Mouse (Mus musculus): Measurements from ENCODE around the gene Sbf2.
A peak's percentile ranks its signal among the peaks of the same experiment; 100 is the strongest.

Gene Sbf2

DNA sequence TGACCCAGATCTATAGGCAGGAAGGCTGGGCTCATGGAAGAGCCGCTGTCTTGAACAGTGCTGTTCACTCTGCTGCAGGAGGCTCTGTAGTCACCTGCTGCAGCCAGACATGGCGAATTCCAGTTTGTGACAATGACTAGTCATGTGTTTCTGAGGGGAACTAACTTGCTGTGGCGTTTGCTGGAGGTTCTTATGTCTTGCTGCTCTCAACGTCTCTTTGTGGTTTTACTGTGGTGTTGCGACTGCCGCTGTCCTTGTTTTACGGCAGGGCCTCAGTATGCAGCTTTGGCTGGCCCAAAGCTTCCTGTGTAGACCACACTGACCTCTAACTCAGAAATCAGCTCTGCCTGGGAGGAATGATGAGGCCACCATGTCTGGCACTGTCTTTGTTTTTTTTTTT lies 344.3 kb downstream of the Sbf2 start:
- DNase-seq: no peak

DNA sequence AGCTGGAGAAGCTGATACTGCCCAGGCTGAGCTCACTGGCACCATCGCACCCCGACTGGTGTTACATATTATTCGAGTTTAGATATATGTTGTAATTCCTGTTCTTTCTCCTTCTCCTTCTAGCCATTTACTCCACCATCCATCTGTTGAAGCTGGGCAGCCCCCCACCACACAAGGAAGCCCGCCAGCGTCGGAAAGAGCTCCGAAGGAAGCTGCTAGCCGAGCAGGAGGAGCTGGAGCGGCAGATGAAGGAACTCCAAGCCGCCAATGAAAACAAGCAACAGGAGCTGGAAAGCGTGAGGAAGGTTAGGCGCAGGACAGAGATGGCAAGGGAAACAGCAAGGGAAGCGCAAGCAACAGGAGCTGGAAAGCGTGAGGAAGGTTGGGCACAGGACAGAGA lies 344.9 kb downstream of the Sbf2 start:
- no peak for DNase-seq

DNA sequence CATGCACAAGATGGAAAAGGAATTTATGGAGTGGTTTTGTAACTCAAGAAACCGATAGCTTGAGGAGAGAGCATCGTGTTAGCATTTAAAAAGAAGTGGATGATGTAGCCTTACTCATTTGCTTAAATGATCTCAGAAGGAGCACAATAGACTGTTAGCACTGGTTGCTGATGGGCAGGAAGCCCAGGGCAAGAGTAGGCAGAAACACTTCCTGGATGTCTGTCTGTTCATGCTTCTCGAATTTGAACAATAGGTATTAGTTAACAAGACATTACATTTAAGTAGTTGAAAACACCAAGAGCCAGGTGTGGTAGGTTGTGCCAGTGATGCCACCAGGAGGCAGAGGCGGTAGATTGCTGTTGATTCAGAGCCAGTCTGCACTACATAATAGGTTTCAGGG lies 346.2 kb downstream of the Sbf2 start:
- no peak for DNase-seq

DNA sequence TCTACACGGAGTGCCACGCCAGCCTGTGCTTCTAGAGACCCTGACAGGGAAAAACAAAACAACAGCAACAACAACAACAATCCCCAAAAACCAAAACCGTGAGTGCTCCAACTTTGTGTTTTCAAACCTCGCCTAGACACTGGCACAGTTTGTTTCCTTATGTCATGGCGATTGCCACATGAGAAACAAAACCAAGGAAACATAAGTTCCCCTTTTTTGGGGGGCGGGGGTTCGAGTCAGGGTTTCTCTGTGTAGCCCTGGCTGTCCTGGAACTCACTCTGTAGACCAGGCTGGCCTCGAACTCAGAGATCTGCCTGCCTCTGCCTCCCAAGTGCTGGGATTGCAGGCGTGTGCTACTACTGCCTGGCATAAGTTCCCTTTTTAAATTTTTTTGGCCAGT lies 346.7 kb downstream of the Sbf2 start:
- no peak for DNase-seq

DNA sequence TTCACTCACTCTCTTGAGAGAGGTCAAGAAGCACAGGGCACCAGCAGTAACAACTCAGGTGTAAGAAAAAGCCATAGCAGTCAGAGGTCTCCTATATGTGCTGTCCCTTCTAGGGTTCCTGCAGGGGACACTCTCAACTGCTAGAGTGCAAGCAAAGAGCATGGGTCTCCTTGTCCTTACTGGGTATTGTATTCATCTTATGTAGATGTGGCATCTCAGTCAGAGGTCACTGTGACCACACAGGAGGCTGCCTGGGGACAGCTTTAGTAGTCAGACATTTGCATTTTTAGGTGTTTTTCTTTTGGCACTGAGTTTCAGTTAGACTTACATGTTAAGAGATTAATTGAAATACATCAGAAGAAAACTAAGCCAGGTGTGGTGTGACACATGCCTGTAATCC lies 347.7 kb downstream of the Sbf2 start:
- DNase-seq: no peak

DNA sequence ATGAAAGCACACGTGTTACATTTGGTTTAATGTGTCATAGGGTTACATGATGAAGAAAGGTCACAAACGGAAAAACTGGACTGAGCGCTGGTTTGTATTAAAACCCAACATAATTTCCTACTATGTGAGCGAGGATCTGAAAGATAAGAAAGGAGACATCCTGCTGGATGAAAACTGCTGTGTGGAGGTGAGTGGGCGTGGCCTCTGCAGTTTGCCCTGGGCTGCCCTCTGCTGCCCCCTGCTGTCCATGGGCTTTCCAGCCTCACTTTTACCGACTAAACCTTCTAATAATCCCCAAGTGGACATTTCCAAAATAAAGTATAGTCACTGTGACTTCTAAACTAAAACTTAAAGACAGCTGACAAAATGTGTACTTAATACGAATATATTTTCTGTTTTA lies 348.9 kb downstream of the Sbf2 start:
- DNase-seq: peak; percentile 94

DNA sequence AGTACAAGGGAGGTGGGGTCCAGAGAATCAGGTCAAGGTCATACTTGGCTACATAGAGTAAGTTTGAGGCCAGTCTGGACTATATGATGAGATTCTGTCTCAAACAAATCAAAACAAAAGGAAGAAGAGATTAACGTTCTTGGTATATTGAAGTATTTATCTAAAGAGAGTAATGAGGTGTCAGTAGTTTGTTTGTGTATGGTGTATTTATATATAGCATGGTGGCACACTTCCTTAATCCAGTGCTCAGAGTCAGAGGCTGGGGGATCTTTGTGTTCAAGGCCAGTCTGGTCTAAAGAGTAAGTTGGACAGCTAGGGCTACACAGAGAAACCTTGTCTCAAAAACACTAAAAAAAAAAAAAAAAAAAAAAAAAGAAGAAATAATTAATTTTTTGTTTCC lies 351.2 kb downstream of the Sbf2 start:
- no peak for DNase-seq

DNA sequence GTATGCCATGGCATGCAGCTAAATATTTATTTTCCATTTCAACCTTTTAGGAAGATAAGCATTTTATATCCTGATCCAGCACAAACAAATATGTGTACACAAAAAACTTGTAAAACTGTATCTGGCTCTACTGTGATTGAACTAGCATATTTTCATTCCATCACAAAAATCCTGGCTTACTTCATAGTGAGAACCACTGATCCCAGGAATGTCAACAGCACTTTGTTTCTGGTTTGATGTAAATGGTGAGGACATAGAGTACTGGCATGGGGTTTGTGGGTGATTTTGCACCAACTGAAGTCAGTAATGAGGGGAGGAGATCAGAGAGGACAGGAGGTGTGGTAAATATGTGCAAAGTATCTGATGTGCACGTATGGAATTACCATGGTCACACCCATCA lies 352.1 kb downstream of the Sbf2 start:
- DNase-seq: no peak

DNA sequence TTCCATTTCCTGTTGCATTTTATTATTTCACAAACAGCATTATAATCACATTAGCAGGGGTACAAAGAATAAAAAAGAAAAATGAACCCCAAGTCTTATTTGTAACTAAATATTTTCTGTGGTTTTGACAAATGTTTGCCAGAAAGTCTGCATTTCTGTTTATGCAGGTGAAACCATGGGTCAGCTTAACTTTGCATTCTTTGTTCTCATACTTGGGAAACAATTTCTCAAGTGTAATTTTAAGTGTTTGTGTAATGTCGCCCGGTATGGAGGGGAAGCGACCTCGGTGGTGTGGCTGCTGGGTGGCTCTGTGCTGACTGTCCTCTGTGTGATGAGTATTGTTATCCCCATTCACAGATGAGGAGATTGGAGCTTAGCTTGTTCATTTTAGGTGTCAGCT lies 352.9 kb downstream of the Sbf2 start:
- no peak for DNase-seq

DNA sequence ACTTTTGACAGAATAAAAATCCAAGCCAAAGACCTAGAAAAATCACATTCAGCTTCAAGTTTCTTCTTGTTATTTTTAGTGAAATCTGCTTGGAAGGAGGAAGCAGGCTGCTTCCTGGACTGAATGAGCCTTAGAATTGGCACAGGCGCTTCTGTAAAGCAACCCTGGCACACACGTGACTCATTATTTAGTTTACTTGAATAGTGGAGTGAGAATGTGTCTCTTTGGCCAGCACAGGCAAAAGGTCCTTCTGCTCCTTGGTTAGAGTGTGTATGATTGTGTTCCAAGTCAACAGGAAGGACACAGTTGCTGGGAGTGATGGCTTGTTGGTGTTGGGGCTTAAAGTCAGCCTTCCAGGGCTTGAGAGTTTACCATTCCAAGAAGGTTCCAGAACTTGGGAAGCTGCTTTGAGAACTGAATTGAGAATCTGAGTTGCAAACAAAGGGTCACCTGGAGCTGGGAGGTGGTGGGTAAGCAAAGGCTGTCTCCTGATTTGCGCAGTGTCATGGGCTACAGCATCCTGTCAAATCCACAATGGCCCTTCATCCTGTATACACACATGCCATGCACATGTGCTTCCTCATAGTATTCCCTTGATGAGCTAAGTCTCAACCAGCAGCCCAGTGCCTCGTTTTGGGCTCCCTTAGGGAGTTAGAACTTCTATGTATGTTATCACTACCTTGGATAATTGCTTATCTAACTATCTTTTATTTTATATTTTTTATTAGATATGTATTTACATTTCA lies 354.6 kb downstream of the Sbf2 start:
- peak; percentile 81 for DNase-seq

DNA sequence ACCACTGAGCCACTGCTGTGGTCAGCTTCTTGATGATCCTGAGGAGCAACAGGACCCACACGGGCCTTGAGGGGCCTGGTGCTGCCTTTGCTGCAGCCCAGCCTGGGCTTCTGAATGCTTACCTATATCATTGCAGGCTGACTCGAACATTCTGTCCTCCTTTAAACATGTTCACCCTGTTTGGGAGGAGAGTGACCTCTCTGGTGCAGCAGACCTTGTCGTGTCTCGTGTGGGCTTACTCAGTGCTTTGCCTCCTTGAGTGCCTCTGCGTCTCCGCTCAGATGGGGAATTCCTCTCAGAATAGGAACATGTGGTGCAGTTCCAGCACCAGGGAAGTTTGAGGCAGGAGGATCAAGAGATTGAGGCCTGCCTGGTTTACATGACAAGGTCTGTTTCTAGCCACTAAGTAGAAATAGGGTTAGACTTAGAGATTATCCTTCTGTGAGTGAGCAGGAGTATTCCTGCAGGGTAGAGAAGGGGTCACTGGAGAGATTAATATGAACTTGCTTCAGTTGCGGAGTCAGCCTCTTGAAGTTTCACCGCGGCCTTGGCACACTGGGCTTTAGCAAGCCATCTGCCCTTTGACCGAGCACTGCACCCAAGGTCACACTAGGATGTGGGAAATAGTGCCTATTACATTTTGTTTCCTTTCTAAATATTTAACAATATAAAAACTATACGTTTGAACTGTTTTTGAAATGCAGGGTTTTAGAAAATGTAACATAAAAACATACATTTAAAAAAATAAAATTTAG lies 356.3 kb downstream of the Sbf2 start:
- no peak for DNase-seq

Data from lung, postnatal 10 days (tissue).